Mouse (Mus musculus) splenic B cell, adult 2 months (primary cell): ENCODE measurements around the gene Gm28308.

Experiments used
- DNase-seq: peaks from one replicate; pipeline ENCODE4 v3.0.0-alpha.2; 2011; ENCODE audit warnings: low read depth, low spot score
- H3K27me3 ChIP-seq: 2 replicates; pipeline ENCODE4 v1.6.1; 2012; ENCODE audit warnings: mild to moderate bottlenecking, low read length, moderate library complexity, mixed read lengths; ENCODE audit not compliant: control insufficient read depth, poor library complexity, insufficient read depth, severe bottlenecking
- H3K36me3 ChIP-seq: 2 replicates; pipeline ENCODE4 v1.6.1; 2012; ENCODE audit warnings: mild to moderate bottlenecking, low read length, moderate library complexity, mixed read lengths; ENCODE audit not compliant: control insufficient read depth, poor library complexity, insufficient read depth, severe bottlenecking

The Gm28308 gene

GRCm38 (mm10) chr6:52200073-52200750 is 12.9 kb downstream of the Gm28308 start:
- no peak for DNase-seq
- Histone ChIP-seq H3K36me3 (no peaks in the 10 kb centered on the region), H3K27me3 (no peaks in the 10 kb centered on the region)

- Histone ChIP-seq H3K27me3 (no peaks in the 10 kb centered on the region), H3K36me3 (no peaks in the 10 kb centered on the region)
- DNase-seq, result no peak
These were observed 15.9 kb downstream of the Gm28308 start for GRCm38 (mm10) chr6:52197271-52197670.

- DNase-seq, result no peak
- Histone ChIP-seq H3K36me3 (no peaks in the 10 kb centered on the region), H3K27me3 (no peaks in the 10 kb centered on the region)
These were observed 16.3 kb downstream of the Gm28308 start for GRCm38 (mm10) chr6:52196811-52197210.

GRCm38 (mm10) chr6:52194690-52195089 is 18.4 kb downstream of the Gm28308 start:
- no peaks in the 10 kb centered on the region for H3K27me3 ChIP-seq
- no peaks in the 10 kb centered on the region for H3K36me3 ChIP-seq
- DNase-seq, result no peak

GRCm38 (mm10) chr6:52191860-52192550 is 21.1 kb downstream of the Gm28308 start:
- Histone ChIP-seq H3K36me3 (no peaks in the 10 kb centered on the region), H3K27me3 (no peaks in the 10 kb centered on the region)
- peak; percentile 83 for DNase-seq

GRCm38 (mm10) chr6:52190906-52191810 is 22.0 kb downstream of the Gm28308 start, which contains the start of gene Hoxa4:
Gene Hoxa4, minus strand, starts transcription at chr6:52191753.
- H3K27me3 ChIP-seq, result no peaks in the 10 kb centered on the region
- H3K36me3 ChIP-seq, result no peaks in the 10 kb centered on the region
- no peak for DNase-seq

- Histone ChIP-seq H3K27me3 (no peaks in the 10 kb centered on the region), H3K36me3 (no peaks in the 10 kb centered on the region)
- DNase-seq, result no peak
These were observed 22.7 kb downstream of the Gm28308 start for GRCm38 (mm10) chr6:52190410-52190809.

GRCm38 (mm10) chr6:52189909-52190308 is 23.2 kb downstream of the Gm28308 start:
- no peak for DNase-seq
- no peaks in the 10 kb centered on the region for H3K27me3 ChIP-seq
- no peaks in the 10 kb centered on the region for H3K36me3 ChIP-seq

GRCm38 (mm10) chr6:52189172-52189591 is 24.0 kb downstream of the Gm28308 start:
- Histone ChIP-seq H3K36me3 (no peaks in the 10 kb centered on the region), H3K27me3 (no peaks in the 10 kb centered on the region)
- DNase-seq, result no peak

- no peak for DNase-seq
These were observed 26.6 kb downstream of the Gm28308 start for GRCm38 (mm10) chr6:52186500-52186899.

GRCm38 (mm10) chr6:52185834-52186233 is 27.3 kb downstream of the Gm28308 start:
- Histone ChIP-seq H3K36me3 (no peaks in the 10 kb centered on the region), H3K27me3 (no peaks in the 10 kb centered on the region)
- no peak for DNase-seq

More at GRCm38 (mm10) chr6:52186500-52186899, 26.6 kb downstream of the Gm28308 start:
- Histone ChIP-seq H3K36me3 (no peaks in the 10 kb centered on the region), H3K27me3 (no peaks in the 10 kb centered on the region)

- DNase-seq, result no peak
- Histone ChIP-seq H3K36me3 (no peaks in the 10 kb centered on the region), H3K27me3 (no peaks in the 10 kb centered on the region)
These were observed 27.9 kb downstream of the Gm28308 start for GRCm38 (mm10) chr6:52185222-52185621.

GRCm38 (mm10) chr6:52184668-52185067 is 28.5 kb downstream of the Gm28308 start:
- Histone ChIP-seq H3K36me3 (no peaks in the 10 kb centered on the region), H3K27me3 (no peaks in the 10 kb centered on the region)
- DNase-seq, result no peak

- no peaks in the 10 kb centered on the region for H3K27me3 ChIP-seq
- DNase-seq, result no peak
- no peaks in the 10 kb centered on the region for H3K36me3 ChIP-seq
These were observed 29.6 kb downstream of the Gm28308 start for GRCm38 (mm10) chr6:52183311-52184080.
